Mouse (Mus musculus) liver, postnatal 0 days (tissue): ENCODE measurements at regions not wholly inside any gene's neighbourhood (a gene's known extent, or its start where the extent isn't known, plus 50 kb on each side); places are given as distances from the start of the nearest gene placed in this dataset.

ENCODE experiments used
- CTCF ChIP-seq: sonication (generic); IDR thresholded peaks from 2 replicates; pipeline ENCODE4 v1.5.1; 2016; ENCODE audit warnings: antibody characterized with exemption, low read depth
- EP300 ChIP-seq: IDR thresholded peaks from 2 replicates; pipeline ENCODE4 v1.6.1; 2016; ENCODE audit warnings: antibody characterized with exemption, low read depth, mild to moderate bottlenecking

- TF ChIP-seq CTCF (no peak), EP300 (no peak)
Measured at GRCm38 (mm10) chr4:142527080-142527479, 287.9 kb upstream of the Kazn start.
